Mouse (Mus musculus) kidney, postnatal 10 days (tissue): ENCODE measurements around the gene Lyst.

ENCODE experiments used
- DNase-seq: peaks from one replicate; pipeline ENCODE4 v3.0.0; 2021; ENCODE audit warnings: mixed read lengths

Lyst gene

DNA sequence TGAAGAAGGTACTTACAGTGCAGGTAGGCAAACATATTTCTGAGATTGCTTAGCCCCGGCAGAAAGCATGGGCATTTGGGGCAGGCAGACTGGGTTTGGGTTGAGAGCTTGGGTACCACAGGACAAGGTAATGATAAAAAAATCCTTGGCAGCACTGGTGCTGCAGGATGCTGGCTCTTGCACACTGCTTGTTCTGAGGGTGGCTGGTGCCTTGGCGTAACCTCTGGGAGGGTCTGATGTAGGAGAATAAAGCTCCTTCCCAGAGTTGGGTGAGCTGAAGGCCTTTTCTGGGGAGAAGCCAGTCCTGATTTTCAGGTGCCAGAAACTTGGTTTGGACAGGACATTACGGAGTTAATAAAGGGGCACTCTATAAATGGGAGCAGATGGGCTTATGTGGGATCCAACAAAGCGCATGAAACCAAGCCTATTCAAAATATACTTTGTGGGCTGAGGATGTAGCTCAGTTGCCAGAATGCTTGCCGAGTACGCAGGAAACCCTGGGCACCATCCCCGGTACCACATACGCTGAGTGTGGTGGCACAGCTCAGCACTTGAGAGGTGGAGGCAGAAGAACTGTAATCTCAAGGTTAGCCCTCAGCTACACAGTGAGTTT is 15.8 kb upstream of the Lyst start:
- no peak for DNase-seq

DNA sequence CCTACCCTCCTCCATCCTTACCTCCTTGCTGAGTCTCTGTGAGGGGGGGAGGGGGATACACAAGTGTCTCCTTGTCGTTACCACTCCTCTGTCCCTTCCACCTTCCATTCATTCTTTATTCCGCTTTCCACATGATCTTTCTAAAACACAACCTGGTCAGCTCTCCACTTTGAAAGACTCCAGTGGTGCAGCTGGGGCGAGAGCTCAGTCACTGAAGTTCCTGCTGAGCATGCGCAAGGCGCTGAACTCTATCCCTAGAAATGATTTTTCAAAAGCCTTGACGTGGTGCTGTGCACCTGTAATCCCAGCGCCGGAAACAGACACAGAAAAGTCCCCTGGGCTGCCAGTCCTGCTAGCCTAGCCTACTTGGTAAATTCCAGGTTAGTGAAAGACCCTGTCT is 15.1 kb upstream of the Lyst start:
- no peak for DNase-seq

DNA sequence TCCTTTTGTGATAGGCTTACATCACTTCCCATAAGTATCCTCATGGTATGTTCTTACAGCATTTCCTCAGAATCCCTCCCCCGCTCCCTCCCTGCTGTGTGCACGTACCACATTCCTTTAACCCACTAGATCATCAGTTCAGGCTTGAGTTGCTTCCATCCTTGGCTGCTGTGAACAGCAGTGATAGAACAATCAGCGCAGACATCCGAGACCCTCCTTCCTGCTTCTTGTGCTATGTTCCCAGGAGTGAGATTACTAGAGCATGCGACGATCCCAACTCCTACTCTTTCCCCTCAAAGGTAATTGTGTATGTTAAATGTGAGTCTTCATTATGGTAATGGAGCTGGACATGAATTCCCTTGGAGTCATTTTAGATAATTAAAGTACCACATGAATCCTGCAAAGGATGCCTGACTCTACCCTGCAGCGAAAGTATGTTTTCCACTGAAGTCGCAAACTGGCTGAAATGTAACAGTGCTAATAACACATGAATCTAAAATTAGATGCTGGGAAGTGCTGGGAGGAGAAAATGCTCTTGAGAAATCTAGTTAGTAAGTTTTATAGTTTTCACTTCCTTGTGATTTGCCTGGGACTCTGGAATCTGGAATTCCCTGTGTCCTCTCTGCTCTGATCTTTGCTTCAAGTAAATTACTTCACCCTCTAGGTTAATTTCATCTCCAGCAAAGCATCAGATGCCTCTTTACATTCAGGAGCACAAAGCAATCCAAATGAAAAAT is 13.6 kb upstream of the Lyst start:
- DNase-seq: no peak

DNA sequence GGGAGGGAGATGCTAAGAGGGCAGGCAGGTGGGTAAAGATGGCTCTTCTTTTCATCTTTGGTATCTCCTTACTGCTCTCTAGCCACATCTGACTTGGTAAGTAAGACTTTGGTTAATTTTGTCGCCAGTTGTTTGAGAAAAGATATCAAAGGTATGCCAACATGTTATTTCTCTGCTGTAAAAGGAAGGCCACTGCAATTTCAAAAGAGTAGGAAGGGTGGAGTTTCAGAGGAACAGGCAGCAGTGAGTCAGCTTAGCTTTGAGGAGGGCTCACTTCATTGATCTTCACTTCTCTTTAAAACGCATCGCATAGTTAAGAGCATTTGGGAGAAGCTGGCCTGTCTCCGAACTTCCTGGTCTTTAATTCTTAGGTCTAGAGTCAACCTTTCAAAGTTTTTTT is 8.2 kb upstream of the Lyst start:
- no peak for DNase-seq

DNA sequence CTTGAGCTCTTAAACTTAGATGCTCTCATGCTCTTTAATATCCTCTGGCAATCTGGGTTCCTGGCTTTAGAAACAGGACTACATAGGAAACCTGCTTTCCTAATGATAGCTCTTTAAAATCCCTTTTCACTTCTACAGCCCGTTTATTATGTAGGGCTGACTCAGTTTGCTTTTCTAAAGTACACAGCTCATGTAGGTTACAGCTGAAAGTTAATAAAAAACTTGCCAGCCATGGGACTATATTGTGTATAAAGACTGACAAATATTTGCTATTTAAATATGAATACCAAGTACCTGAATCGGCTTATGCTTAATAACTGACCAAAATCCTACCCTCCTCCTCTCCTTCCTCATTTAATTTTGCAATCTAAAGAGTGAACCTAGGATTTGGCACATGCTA is 6.7 kb upstream of the Lyst start:
- DNase-seq: no peak

DNA sequence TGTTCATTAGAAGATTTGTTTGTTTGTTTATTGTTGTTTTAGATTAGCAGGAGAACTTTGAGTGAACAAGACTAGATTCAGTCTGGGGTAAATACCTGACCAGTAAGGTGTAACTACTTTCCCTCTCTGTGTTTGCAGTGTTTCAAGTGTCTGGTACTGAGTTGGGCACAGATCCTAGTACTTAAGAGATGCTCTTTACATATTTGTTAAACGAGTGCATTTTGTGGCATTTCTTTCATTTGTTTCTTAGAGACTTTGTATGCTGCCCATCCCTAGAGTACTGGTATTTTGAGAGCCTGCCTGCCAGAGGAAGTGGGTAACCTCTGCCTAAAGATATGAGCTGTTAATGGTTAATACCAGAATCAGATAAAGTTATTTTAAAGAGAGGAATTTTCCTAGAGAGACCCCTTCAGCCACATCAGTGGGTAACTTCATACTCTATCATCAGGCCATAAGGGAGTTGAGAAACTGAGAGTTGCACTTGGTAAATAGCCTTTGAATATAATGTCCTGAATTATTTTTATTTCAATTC is 2.5 kb upstream of the Lyst start:
- DNase-seq: no peak

DNA sequence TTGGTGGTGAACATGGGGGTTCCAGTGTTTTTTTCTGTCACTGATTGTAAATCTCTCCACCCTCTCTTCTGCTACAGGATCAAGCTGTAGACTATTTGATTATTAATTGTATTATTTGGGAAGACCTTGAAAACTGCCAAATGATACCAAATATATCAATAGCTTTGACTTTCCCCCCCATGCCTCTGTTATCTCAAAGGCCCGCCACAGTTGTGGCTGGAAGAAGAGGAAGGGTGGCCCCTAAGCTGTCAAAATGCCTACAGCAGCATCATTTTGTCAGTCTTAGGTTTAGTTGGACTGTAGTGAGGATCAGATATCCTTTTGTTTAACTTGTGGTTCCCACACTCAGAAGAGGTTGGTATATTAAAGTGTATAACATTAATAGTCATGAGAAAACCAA is 1.7 kb upstream of the Lyst start:
- no peak for DNase-seq

DNA sequence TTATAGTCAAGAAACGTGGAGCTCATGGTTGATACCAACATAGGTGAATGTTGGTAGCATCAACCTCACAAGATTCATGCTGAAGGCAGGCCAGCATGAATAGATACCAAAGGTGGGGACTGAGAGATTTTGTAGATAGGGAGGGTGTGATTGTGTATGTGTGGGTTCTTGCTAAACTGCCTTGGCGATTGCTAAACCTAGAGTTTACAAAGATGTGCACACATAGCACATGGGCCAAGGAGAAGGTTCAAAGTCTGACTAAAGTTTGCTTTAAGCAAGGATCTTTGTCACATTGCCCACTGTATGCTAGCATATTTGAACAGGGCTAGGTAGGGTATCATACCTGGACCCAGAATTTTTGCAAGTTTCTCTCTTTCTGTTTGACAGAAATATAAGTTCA is 1.2 kb upstream of the Lyst start:
- DNase-seq: no peak

DNA sequence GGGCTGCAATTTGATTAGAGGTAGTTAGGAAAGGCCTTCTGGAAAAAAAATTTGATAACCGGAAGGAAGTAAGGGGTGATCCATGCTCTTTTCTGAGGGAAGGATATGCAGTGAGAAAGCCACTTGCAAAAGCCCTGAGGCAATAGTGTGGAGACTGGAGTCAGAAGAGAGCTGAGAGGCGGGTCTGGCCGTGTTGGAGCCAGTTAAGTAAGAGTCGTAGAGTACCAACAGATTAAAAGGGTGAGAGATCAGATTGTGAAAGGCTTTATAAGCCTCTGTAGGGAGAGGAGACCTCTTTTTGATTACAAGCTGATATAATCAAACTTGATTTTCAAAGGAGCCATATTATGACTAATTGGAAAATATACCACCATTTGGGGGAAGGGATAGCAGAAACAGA is 1.7 kb downstream of the Lyst start:
- no peak for DNase-seq

DNA sequence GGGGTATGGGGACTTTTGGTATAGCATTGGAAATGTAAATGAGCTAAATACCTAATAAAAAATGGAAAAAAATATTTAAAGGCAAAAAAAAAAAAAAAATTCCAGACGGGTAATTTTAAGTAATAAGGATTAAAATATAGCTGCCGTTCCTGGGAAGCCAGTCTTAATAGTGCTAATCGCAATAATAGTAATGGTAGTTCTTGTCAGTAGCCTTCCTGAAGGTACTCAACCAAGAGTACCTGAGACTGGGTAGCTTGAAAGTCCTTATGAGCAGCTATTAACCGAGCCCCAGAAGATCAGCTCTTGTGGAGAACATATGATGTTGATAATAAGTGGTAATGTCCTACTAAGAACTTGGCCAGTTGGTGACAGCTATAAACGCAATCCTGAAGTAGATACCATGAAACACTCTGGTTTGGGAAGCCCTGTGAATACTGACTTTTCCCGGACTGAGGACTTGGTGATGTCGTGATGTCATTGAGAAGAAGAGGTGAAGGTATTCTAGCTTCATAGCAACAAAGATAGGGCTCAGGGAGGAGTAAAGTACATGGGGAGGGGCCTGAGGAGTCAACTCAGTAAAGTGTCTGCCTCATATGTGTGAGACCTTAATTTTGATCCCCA is 6.3 kb downstream of the Lyst start:
- no peak for DNase-seq

DNA sequence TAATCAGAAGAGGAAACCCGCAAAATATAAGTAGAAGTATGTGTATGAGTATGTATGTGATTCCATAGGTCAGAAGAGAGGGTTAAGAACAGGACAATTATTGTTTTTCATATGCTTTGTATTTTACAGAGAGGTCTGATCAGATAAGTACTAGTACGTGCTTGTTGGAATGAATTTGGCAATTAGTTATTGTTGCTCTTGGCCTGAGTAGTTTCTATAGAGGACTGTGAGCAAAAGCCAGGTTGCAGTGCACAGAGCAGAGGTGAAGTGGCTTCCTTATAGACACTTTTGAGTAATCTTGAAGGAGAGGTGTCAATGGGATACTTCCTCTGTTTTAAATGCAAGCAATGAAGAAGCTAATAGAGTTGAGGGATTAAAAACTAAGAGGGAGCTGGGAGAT is 7.7 kb downstream of the Lyst start:
- DNase-seq: no peak

DNA sequence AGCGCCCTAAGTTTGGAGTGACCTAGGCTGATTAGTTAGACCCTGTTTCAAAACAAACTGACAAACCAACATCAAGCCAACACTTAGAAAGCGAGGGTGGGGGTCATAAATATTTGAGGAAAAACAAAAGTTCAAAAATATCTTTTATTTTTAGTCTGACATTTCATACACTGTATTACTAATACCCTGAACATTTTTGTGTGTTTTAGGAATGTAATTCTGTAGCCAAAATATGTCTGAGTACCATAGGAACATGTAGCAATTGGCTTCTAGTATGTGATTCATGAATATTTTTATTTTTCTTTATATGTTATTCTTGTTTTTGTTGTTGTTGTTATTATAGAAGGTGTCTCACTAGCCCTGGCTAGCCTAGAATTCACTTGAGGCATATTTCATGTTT is 11.2 kb downstream of the Lyst start:
- DNase-seq: no peak

DNA sequence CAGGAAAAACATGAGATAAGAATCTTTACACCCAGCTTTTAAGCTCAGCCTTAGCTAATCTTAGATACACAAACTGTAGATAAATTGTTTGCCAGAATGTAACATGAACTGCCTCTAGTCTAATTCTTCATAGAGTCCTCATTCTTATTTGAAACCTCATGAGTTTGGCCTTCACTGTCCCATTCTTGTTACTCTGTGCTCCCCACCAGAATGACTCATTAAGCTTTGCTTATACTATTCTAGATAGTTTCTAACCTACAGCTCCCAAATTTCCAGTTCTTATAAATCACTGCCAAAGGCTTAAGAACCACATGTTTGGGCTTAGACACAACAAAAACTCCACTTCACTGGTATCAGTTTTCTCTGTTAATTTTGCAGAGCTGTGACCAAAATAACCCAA is 16.0 kb downstream of the Lyst start:
- DNase-seq: no peak

DNA sequence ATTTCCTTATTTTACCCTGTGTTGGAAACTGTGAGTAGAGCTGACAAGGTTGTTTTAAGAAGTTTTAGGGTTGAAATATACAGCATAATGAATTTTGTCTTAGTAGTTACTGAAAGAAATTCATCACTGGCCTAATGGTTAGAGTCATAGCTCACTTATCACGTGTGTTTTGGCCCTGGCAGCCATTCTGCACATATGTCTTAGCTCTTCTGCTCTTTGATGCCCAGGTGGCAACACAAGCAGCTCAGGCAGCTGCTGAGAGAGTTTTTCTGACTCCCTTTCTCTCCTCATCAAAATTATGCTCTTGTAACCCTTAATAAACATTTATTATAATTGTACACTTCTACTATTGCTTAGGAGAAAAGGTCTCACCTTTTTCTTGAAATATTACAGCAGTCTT is 18.1 kb downstream of the Lyst start:
- no peak for DNase-seq

DNA sequence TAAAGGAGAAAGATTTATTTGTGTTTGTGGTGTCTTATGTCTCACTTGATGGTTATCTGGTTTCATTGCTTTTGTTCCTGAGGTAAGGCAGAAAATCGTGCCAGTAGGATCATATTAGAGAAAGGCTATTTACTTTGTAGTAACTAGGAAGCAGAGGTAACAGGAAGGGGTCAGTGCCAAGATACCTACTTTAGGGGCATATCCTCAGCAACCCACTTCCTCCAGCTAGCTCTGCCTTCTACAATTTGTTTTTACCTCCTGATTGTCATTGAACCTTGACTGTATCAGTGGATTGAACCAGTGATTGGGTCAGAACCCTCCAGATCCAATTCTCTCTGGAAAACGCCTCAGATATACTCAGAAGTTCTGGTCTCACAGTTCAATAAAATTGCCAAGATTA is 19.5 kb downstream of the Lyst start:
- no peak for DNase-seq

DNA sequence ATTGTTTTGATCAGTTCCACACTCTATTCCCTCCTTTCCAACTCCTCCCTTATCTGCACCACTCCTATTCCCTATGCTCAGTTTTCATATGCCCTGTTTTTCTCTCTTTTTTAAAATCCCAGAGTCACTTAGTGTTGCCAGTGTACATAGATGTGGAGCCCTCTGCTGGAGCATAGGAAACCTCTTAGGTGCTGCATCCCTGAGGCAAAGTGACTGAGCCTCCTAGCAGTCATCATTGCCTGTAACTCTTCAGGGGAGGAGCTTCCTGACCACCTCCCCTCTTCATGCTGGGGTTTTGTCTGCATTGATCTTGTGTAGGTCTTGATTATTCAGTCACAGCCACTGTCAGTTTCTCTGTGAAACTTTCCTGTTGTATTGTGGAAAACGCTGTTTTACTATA is 22.7 kb downstream of the Lyst start:
- DNase-seq: peak; percentile 48

DNA sequence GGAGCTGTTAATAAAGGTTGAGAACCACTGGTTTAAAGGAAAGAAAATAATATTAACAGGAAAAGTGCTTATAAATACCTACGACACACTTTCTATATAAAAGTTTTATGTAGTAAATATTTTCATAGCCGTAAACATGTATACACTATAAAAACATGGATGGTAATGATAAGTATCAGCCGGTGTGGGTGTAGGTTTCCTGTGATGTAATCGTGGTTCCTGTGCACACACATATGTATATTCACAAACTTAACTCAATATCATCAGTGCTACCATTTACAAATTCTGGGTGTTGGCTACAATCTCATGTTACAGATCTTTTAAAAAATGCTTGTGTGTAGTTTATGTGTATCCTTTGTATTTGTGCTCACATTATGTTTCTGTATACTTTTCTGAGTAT is 24.0 kb downstream of the Lyst start:
- DNase-seq: no peak

DNA sequence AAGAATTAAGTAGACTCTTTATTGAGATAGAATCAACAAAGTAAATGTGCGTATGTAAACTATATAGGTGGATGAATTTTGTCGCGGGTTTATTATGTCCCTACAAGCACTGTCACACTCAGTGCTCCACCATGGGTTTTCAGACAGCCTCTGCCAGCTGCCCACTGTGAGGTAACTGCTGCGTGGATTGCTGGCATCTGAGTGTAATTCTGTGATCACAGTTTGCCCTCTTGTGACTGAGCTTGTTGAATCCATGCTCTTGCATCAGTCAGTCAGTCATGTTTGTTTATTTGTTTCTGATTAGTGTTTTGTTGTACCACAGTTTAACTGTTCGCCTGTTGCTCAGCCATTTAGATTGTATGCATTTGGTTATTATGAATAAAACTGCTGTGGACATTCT is 31.3 kb downstream of the Lyst start:
- no peak for DNase-seq

DNA sequence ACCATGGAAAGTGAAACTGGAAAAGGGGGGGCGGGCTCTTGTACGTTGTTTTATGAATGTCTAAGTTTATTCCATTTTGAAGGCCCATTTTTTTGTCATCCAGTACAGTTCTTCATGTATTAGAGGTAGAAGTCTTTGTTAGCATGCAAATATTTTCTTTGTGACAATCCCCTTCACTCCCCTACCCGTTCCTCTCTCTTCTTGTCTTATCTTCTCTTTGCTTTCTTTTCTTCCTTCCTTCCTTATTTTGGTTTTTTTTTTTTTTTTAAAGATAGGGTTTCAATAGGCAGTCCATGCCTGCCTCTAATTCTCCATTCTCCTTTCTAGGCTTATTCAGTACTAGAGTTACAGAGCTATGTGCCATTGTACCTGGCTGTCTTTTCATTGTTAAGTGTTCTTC is 32.4 kb downstream of the Lyst start:
- DNase-seq: no peak

DNA sequence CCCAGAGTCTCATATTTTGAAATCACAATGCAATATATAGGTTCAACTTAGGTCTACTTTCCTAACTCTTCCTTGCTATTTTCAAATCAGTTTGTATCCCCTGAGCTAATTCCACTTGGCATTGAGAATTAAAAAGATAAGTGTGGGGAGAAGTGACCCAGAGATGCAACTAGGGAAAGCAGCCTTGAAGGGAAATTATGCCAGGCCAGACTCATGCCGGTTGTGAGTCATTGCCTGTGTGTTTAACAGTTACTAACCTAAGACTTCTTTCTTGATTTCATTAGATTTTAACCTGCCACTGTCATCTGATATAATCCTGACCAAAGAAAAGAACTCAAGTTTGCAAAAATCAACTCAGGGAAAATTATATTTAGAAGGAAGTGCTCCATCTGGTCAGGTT is 43.5 kb downstream of the Lyst start:
- DNase-seq: no peak

DNA sequence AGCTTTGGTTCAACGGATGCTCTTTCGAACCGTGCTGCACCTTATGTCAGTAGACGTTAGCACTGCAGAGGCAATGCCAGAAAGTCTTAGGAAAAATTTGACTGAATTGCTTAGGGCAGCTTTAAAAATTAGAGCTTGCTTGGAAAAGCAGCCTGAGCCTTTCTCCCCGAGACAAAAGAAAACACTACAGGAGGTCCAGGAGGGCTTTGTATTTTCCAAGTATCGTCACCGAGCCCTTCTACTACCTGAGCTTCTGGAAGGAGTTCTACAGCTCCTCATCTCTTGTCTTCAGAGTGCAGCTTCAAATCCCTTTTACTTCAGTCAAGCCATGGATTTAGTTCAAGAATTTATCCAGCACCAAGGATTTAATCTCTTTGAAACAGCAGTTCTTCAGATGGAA is 44.5 kb downstream of the Lyst start:
- no peak for DNase-seq

DNA sequence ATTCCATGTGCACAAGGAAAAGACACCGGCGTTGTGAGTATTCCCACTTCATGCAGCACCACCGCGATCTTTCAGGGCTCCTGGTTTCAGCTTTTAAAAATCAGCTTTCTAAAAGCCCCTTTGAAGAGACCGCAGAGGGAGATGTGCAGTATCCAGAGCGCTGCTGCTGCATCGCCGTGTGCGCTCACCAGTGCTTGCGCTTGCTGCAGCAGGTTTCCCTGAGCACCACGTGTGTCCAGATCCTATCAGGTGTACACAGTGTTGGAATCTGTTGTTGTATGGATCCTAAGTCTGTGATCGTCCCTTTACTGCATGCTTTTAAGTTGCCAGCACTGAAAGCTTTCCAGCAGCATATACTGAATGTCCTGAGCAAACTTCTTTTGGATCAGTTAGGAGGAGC is 45.0 kb downstream of the Lyst start:
- no peak for DNase-seq

DNA sequence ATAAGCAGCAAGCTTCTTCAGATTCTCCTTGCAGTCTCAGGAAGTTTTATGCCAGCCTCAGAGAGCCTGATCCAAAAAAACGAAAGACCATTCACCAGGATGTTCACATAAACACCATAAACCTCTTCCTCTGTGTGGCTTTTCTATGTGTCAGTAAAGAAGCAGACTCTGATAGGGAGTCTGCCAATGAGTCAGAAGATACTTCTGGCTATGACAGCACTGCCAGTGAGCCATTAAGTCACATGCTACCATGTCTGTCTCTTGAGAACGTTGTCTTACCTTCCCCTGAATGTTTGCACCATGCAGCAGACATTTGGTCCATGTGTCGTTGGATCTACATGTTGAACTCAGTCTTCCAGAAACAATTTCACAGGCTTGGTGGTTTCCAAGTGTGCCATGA is 47.4 kb downstream of the Lyst start:
- no peak for DNase-seq

DNA sequence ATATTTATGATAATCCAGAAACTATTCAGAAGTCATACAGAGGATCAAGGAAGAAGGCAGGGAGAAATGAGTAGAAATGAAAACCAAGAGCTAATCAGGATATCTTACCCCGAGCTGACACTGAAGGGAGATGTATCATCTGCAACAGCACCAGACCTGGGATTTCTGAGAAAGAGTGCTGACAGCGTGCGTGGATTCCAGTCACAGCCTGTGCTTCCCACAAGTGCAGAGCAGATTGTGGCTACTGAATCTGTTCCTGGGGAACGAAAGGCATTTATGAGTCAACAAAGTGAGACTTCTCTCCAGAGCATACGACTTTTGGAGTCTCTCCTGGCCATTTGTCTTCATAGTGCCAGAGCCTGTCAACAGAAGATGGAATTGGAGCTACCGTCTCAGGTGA is 47.8 kb downstream of the Lyst start:
- DNase-seq: no peak

DNA sequence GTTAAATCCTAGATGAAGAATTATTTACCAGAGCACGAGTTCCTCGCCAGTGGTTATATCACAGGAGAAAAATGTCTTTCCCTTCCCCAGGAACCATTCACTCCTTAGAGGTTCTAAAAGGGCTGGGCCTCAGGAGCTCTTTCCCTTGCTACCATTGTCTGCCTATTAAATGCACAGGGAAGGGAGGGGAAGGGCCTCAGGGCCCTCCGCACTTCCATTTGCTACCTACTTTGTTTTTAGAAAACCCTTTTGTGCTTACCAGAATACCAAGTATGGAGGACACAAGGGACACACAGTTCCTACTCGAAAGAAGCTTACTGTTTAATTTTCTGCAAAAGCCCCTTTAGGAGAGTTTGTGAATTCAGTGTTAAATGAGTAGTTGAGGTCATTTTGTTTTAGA is 48.5 kb downstream of the Lyst start:
- no peak for DNase-seq
